Mouse (Mus musculus): ENCODE measurements around the gene Hist2h2aa2.
"Not testable (repeated sequence)": the region's sequence is repeated elsewhere in the genome, so short reads cannot be mapped to it uniquely, and the experiment has no call there.

Gene Hist2h2aa2

DNA sequence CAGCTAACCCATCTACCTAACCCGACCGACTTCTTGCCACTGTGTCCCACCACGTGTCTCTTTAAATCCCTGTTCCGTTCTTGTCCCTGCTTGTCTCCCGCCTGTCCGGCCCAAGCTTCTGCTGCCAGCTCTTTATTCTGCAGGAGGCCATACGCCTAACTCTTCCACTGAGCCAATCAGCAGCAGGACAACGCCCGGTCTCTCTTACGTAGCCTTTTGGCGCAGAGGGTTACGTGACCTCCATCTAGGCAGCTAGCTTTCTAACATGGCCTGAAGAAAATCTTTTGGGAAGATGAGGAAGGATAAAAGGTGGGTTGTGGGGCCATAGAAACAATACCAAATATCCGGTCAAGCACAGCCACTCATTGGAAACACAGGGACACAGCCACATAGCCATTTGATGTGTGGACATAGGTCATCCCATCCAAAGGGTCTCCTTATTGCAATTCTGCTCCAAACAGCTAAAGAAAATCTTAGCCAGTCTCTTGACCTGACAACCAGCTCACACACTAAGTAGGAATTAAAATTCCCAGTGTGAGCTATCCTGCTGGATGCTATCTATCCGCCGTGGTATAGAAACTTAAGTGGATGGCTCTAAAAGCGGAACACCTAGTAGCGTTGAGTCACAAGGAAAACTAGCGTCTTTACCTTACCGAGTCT is 22.3 kb upstream of the Hist2h2aa2 start:
- in situ Hi-C loops (cut with MboI) = no loop called here

DNA sequence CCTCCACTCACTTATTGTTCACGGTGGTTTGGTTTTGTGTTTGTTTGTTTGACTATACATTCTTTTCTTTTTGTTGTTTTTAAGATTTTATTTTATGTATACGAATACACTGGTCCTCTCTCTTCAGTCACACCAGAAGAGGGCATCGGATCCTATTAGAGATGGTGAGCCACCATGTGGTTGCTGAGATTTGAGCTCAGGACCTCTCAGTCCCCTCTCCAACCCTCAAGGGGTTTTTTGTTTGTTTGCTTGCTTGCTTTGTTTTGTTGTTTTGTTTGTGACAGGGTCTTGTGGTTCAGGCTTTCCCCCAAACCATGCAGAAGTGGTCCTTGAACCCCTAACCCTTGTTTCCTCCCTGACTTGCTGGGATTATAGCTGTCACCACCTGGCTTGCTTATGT is 21.5 kb upstream of the Hist2h2aa2 start:
- in situ Hi-C loops (cut with MboI) = no loop called here

DNA sequence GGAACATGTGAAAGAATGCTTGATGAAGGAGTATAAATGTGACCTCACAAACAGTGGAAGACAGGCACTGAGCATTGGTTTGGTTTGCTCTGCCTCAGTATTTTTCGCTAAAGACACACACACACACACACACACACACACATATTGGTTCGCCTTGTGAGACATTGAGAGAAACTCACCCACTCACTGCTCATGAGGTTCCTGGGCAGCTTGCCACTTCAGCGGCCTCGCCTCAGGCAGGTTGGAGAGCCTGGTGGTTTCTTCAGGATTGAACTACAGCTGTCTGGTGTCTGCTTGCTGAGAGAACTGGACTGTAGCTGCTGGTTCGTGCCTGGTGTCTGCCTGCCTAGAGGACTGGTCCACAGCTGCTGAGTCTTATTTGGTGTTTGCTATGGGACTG is 20.1 kb upstream of the Hist2h2aa2 start:
- in situ Hi-C loops (cut with MboI) = no loop called here

DNA sequence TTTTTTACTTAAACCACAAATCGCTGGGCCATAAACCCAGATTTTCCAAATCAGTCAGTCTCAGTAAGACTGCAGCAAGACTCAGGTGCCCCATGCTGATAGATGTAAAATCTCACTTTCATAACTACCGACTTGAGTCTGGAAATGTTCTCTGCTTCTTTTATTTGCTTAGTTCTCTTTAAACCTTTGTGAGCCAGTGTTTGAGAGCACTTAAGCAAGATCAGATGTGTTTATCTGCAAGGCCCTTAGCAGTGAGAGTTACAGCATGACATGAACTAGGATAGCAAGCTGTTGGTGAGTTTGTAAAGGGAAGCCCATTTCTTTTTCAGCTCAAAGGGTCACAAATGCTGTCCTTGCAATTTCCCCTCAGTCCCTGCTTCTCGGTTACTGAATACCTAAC is 17.1 kb upstream of the Hist2h2aa2 start:
- in situ Hi-C loops (cut with MboI) = no loop called here

DNA sequence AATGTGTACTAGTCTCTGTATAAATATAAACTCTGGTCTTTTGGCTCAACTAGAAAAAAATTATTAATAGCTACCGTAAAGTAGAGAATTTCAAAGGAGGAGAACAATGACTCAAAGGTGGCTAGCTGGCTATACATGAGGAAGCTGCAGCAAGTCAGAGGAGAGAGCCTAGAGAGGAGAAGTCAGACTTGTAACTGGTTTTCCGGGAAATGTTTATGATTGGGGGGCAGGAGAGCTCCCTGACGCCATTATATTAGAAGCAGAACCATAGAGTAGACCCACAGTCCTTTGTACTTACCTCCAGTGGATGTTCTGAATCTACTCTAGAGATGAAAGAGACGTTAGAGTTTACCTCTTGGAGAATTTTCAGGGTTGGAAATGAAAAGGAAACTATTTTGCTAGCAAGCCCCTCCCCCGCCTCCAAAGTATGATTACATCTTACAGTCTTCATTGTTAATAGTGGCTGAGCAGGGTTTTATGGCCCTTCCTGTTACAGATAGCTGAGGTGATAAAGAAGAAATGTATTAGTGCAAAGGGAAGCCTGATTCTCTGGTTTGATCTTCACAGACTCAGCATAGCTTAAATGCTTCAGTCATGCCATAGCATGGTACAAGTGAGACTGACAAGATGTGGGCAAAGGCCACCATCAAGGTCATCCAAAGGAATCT is 16.0 kb upstream of the Hist2h2aa2 start:
- in situ Hi-C loops (cut with MboI) = no loop called here

DNA sequence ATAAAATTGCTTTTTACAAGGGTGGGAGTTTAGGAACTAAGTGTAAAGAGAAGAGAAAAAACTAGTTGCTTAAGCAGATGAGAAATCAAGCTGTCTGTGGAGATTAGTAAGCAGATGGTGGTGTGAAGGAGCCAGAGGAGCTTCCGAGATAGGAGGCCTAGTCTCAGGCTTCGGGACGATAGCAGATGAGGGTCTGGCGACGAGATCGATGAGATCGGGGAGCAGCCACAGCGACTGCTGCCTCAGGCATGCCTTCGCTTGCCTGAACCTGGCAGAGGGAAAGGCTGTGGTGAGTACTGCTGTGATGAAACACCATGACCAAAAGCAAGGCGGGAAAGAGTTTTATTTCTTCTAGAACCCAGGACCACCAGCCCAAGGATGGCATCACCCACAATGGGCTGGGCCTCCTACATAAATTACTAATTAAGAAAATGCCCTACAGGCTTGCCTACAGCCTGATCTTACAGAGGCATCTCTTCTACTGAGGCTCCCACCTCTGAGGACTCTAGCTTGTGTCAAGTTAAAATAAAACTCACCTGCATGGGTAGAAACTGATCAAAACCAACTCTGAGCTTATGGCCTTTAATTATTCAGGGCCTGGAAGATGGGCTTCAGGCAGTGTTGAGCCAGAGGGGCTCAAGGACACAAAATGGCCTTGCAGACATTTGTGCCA is 14.7 kb upstream of the Hist2h2aa2 start:
- in situ Hi-C loops (cut with MboI) = no loop called here

DNA sequence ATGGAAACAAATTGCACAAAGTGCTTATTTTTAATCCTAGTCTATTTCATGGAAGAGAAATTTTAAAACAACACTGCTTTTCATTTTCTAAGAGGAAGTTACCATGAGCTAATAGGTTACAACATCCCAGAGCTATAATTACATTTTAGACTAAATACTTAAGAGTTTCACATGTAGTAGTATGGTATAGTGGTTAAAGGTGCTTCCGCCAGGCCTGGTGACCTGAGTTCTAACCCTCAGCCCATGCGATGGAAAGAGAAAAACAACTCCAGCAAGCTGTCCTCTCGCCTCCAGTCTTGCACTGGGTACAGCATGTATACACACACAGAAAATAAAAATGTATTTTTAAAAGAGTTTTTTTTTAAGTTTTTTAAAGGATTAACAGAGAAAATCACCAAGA is 11.7 kb upstream of the Hist2h2aa2 start:
- in situ Hi-C loops (cut with MboI) = no loop called here

DNA sequence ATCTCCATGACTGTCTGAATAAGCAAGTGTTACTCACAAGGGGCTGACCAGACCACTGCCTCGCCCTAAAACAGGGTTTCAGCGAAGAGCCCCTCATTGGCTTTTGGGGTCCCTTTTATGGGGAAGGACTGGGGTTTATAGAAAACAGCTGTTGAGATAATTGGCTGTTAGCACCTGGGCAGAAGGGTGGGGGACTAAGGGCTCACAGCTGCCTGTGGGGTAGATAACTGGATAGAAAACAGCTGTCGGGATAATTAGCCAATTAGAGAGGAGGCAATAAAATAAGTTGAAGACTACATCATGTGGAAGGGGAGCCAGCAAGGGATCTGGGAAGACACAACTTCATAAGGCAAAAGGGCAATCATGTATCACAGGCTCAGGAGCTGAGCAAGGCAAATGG is 10.8 kb upstream of the Hist2h2aa2 start:
- in situ Hi-C loops (cut with MboI) = no loop called here

DNA sequence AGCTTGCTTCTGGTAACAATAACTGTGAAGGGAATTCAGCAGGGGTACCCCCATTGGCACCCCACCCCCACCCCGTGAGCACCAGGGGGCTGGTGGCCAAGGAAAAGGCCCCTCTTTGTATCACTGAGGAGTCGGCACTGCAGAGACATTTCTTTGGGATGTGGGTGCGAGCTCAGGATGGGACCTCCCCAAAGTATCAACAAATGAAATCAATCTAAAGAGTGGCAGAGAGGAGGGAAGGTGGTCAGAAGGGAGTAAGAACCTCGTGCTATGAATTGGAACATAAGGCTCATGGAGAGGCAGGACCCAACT is 8.9 kb upstream of the Hist2h2aa2 start:
- in situ Hi-C loops (cut with MboI) = no loop called here

DNA sequence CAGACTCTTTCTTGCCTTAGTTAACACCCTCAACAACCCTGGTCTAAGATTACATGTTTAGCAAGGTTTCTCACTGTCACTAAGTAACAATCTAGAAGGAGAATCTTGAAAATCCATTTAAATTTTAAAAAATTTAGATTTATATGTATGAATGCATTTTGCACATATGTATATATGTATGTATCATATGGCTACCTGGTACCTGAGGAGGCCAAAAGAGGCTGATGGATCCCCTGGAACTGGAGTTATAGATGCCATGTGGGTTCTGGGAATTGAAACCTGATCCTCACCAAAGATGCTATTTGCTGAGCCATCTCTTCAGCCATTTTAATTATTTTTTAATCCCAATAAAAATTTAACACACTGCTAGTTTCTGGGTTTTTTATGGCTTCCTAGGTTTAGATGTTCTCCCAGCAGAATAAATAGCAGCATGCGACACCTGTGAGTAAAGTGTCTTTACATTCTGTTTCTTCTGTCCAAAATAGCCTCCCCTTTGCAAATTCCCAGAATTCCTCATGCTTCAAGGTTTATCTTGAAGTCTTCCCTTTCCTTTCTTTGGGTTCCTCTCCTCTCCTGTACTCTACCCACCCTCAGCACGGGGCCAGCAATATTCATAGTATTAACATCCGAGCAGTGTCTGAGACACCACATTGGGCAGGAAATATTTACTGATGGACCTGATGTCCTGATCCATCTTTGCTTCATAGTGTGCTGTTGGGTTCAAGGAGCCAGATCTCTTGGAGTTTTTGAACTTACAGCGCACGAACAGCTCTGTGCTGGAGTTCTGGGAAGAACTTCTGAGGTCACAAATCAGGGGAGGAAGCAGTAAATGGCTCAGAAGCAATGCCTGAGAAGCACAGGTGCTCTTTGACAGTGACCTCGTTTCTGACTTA is 8.3 kb upstream of the Hist2h2aa2 start:
- in situ Hi-C loops (cut with MboI) = no loop called here

DNA sequence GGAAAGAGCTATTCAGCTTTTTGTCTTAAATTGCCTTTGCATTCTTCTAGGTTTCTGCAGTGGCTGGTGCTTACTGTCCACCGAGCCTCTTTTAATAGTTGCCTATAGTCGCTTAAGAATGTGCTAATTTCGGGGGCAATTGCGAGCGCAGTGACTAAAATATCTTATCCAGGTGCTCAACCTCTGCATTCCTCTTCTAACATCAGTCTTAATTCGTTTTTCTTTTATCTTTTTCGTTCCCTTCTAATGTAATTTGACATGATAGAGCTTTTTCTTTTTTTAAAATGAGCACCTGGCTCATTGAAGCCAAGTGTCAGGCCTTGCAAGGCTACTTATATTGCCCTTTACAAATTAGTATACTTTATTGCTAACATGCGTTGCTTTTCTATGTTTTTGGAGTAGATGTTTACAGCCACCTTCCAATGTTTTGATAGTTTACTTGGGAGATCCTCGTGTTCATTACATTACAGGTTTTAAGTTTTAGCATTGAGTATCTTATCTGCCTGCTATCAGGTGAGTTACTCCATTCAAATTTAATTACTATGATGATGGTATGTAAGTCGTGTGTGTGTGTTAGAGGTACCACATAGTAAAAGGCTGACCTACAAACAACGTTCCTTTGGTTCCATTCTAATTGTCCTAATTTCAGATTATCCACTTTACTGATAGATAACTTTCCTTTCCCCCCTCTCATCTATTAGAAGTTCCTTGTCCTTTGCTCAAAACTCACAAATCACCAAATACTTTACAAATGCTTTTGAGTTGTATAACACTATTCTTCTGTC is 7.5 kb upstream of the Hist2h2aa2 start:
- in situ Hi-C loops (cut with MboI) = no loop called here

DNA sequence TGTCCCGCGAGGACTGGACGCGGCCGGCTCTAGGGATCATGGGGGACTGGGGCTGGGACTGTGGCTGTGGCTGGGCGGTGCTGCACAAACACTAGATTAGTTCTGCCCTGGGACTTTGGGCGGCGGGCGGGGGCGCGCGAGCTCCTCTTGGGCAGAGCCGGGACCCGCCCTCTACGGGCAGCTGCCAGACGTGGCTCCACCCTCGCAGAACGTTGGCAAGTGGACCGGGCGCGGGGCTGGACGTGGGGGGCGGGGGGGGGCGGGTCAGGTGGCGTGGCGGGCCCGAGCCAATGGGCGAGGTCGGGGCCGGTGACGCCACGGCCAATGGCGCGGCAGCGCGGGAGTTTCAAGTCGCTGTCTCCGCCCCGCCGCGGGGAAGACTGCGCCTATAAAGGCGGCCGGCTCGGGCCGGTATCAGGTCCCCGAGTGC is 6.4 kb upstream of the Hist2h2aa2 start, which contains the start of gene Hist2h3c1:
Gene Hist2h3c1 (plus strand): TSS at position 259 of the 430 bp plus-strand sequence.
- in situ Hi-C loops (cut with MboI) = not testable (repeated sequence)

DNA sequence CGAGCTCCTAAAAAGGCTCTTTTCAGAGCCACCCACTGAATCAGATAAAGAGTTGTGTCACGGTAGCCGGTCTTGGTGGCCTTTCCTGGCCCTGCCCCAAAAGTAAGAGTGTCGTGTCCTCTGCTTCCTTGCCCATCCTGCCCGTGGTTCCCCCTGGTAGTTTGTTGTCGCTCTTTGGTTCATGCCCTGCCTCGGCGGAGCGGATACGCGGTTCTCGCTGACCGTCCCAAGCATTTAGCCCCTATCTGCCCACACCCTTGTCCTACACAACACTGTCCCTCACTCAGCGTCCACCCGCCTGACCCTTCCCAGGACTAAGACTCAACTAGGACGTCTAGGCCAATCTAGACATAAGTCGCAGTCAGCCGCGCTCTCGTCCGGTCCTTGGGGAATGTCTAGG is 5.9 kb upstream of the Hist2h2aa2 start:
- in situ Hi-C loops (cut with MboI) = not testable (repeated sequence)

DNA sequence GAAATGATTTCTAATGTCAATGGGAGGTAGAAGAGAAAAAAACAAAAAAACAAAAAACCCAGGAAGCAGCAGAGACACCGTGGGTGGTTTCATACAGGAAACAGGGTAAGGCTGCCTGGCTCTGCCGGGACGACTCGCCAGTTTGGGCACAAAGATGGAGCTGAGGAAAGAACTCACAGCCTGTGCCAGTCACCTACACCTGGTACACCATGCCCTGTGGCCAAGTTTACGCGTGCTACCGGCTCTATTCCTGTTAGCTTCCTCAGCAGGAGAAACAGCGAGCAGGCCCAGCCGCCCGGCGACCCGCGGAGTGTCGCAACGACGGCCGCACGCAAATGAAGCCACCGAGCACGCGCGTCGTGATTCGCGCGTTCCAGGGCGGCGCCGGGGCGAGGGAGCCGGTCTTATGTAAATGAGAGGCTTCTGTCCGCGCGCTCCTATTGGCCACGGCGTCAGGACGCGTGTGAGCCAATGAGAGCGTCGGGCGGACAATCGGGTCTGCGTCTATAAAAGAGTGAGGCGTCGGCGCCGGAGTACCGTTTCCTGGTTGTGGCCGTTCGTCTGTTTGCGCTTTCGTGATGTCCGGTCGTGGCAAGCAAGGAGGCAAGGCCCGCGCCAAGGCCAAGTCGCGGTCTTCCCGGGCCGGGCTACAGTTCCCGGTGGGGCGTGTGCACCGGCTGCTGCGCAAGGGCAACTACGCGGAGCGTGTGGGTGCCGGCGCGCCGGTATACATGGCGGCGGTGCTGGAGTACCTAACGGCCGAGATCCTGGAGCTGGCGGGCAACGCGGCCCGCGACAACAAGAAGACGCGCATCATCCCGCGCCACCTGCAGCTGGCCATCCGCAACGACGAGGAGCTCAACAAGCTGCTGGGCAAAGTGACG is 5.2 kb upstream of the Hist2h2aa2 start, which contains the start of gene Hist2h2aa1:
Gene Hist2h2aa1 (plus strand): TSS at position 495 of the 884 bp plus-strand sequence.
- in situ Hi-C loops (cut with MboI) = not testable (repeated sequence)

DNA sequence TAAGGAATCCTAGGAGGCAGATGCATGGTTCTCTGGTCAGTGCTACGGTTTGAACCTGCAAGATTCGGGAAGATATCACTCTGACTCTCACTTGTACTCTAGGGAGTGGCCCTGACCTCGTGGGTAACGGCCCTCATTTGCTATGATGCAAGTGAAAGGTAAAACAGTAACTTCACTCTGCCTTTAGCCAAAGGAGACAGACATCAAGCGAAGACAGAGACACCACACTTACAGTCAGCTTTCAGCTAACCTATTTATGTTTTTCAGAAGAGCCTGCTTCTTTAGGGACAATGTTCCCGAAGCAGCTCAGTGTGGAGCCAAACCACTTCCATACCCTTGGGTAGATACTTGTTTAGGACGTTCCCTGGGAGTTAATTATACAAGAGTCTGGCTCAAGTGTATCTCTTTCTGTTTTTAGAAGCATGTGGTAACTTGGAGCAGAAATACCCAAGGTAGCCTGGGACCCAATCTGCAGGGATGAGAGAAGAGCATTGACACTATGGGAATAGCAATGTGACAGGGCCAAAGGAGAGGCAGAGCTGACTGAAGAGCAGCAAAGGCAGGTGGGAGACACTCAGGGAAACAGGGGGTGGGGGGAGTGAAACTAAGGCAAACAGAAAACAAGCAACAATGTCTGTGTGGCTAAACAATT is 4.0 kb upstream of the Hist2h2aa2 start:
- in situ Hi-C loops (cut with MboI) = no loop called here

DNA sequence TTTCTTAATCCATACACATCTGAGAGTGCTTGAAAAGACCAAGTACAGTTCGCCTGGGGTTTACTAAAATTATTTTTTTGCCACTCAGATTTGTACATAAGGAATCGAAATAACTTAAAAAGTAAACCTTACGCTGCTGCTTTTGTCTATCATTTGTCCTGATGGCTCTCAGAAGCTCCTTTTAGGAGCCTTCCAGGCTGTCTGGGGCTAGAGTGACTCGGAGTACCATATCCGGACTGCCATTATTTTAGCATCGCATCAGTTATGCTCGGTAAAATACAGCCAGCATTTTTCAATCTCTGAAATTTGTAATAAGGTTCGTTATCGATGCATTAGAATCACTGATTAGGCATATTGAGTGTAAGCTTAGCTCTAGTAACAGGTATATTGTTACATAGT is 722 bp upstream of the Hist2h2aa2 start:
- in situ Hi-C loops (cut with MboI) = no loop called here

DNA sequence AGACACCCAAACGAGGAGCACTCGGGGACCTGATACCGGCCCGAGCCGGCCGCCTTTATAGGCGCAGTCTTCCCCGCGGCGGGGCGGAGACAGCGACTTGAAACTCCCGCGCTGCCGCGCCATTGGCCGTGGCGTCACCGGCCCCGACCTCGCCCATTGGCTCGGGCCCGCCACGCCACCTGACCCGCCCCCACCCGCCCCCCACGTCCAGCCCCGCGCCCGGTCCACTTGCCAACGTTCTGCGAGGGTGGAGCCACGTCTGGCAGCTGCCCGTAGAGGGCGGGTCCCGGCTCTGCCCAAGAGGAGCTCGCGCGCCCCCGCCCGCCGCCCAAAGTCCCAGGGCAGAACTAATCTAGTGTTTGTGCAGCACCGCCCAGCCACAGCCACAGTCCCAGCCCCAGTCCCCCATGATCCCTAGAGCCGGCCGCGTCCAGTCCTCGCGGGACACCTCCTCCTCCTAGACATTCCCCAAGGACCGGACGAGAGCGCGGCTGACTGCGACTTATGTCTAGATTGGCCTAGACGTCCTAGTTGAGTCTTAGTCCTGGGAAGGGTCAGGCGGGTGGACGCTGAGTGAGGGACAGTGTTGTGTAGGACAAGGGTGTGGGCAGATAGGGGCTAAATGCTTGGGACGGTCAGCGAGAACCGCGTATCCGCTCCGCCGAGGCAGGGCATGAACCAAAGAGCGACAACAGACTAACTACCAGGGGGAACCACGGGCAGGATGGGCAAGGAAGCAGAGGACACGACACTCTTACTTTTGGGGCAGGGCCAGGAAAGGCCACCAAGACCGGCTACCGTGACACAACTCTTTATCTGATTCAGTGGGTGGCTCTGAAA is 902 bp downstream of the Hist2h2aa2 start, which contains the start of gene Hist2h3c2:
Gene Hist2h3c2 (minus strand): TSS at position 174 of the 840 bp plus-strand sequence.
- in situ Hi-C loops (cut with MboI) = not testable (repeated sequence)

DNA sequence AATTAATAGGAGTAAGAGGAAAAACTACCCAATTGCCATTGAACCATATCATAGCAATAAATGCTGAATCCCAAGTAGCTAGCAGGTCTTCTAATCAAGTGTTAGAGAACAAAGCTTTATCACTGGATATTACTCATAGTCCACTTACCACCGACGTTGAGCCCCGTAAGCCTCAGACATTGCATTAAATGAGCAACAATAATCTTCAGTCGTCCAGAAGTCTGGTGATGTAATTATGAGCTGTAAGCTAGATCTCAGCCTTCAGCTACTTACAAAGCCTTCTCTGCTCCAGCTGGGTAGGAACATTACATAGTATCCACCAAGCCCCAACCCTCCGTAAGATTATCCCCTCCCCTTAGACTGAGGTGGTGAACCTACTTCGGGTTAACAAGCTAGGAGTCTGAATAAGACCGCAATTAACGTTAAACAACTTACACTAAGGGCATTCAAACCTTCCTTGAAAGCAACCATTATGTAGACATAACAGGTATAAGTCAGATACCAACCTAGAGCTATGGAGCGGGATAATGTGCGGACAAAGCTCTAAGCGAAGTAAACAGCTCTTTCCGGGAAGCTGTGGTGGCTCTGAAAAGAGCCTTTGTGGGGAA is 2.1 kb downstream of the Hist2h2aa2 start:
- in situ Hi-C loops (cut with MboI) = no loop called here

All from mature B cell (primary cell).